8 mouse cellular contexts compared by ENCODE assay signal in genomic region chr4:143258517-143258916, GRCm38 (mm10). TPM values are rescaled to one million over a fixed set of nuclear protein-coding genes. Genes with fewer than 3 reads are reported as not detected.
DNase-seq lines count a peak whose midpoint lies in the region; ATAC-seq and TF ChIP-seq lines count a peak whose summit lies in the region.

No protein-coding gene starts in this region.

- no peak for TF ChIP-seq POLR2A in cortical plate, adult 2 months (IDR thresholded peaks at IDR 0.05; ENCODE audit: extremely low read depth, insufficient read depth, low read length)
- TF ChIP-seq POLR2A in olfactory bulb, adult 2 months (IDR thresholded peaks at IDR 0.05; ENCODE audit: insufficient read depth, low read depth, low read length) = no peak

- H3K9me3 ChIP-seq in heart, embryonic 11.5 days (replicated peaks; ENCODE audit: control insufficient read depth, low read length) = no peaks in the 10 kb centered on the region
- H3K9me3 ChIP-seq in kidney, postnatal 0 days (replicated peaks; ENCODE audit: low read length) = no peaks in the 10 kb centered on the region
- no peaks in the 10 kb centered on the region for H3K9me3 ChIP-seq in lung, embryonic 16.5 days (ENCODE audit: control insufficient read depth, low read length)

- ATAC-seq in heart, embryonic 11.5 days (replicated peaks; ENCODE audit: insufficient number of reproducible peaks, low FRiP score, low TSS enrichment) = no peak
- peak; percentile 41 for ATAC-seq in kidney, postnatal 0 days (replicated peaks; ENCODE audit: low FRiP score, low read depth)
- ATAC-seq in lung, embryonic 16.5 days (ENCODE audit: low read depth) = peak; percentile 49; the same call in 1 of the 2 replicates

- WGBS in heart, embryonic 11.5 days (ENCODE audit: insufficient replicate concordance) = 30% methylated on average over 19 of the region's 19 CpGs
- WGBS in kidney, postnatal 0 days = 37% methylated on average over 19 of the region's 19 CpGs
- WGBS in lung, embryonic 16.5 days = 35% methylated on average over 19 of the region's 19 CpGs
- 39% methylated on average over 19 of the region's 19 CpGs for WGBS in olfactory bulb, adult 2 months

- H3K4me2 ChIP-seq in heart, embryonic 11.5 days = peak overlapping the region; percentile 32
- peak overlapping the region; percentile 36 for H3K4me2 ChIP-seq in kidney, postnatal 0 days (ENCODE audit: low read length)
- H3K4me2 ChIP-seq in lung, embryonic 16.5 days (ENCODE audit: low read depth, low read length) = peak overlapping the region; percentile 40

- H3K9ac ChIP-seq in heart, embryonic 11.5 days (ENCODE audit: low read depth, low read length) = no peak overlapping the region
- H3K9ac ChIP-seq in kidney, postnatal 0 days (ENCODE audit: low read depth, low read length) = 0 out of 2 replicates have a peak overlapping the region, but pooled peaks have one; percentile 5
- H3K9ac ChIP-seq in lung, embryonic 16.5 days (ENCODE audit: low read length) = no peak overlapping the region

- no peaks in the 10 kb centered on the region for H3K4me1 ChIP-seq in cortical plate, adult 2 months (ENCODE audit: control insufficient read depth, insufficient read depth, low read length)
- peaks cover 4% of the 10 kb centered on the region; the same call in 1 of the 2 replicates for H3K4me1 ChIP-seq in heart, embryonic 11.5 days (ENCODE audit: control insufficient read depth, insufficient read depth, low read length)
- 0 out of 2 replicates have a peak, but pooled peaks cover 3% of the 10 kb centered on the region for H3K4me1 ChIP-seq in kidney, postnatal 0 days (replicated peaks; ENCODE audit: insufficient read depth, low read length)
- 0 out of 2 replicates have a peak, but pooled peaks cover 3% of the 10 kb centered on the region for H3K4me1 ChIP-seq in lung, embryonic 16.5 days (replicated peaks; ENCODE audit: control insufficient read depth, insufficient read depth, low read length)
- no peaks in the 10 kb centered on the region for H3K4me1 ChIP-seq in olfactory bulb, adult 2 months (ENCODE audit: control insufficient read depth, insufficient read depth, low read length)

- no peaks in the 10 kb centered on the region for H3K36me3 ChIP-seq in heart, embryonic 11.5 days (ENCODE audit: control insufficient read depth, insufficient read depth, low read length)
- no peaks in the 10 kb centered on the region for H3K36me3 ChIP-seq in kidney, postnatal 0 days (ENCODE audit: insufficient read depth, low read length)
- no peaks in the 10 kb centered on the region for H3K36me3 ChIP-seq in lung, embryonic 16.5 days (ENCODE audit: control insufficient read depth, insufficient read depth, low read length)

- no peak overlapping the region for H3K27ac ChIP-seq in cortical plate, adult 2 months (ENCODE audit: insufficient read depth, low read length)
- no peak overlapping the region for H3K27ac ChIP-seq in heart, embryonic 11.5 days (ENCODE audit: low read depth, low read length)
- no peak overlapping the region for H3K27ac ChIP-seq in kidney, postnatal 0 days
- no peak overlapping the region for H3K27ac ChIP-seq in lung, embryonic 16.5 days (ENCODE audit: low read length)
- H3K27ac ChIP-seq in olfactory bulb, adult 2 months (ENCODE audit: insufficient read depth, low read depth, low read length) = no peak overlapping the region

- peak; percentile 24; the same call in 1 of the 2 replicates for TF ChIP-seq CTCF in cortical plate, adult 2 months (IDR thresholded peaks at IDR 0.05; ENCODE audit: extremely low read depth, insufficient read depth, low read length)
- TF ChIP-seq CTCF in kidney, postnatal 0 days (IDR thresholded peaks at IDR 0.05; ENCODE audit: low read depth) = peak; percentile 81
- TF ChIP-seq CTCF in olfactory bulb, adult 2 months (IDR thresholded peaks at IDR 0.05; ENCODE audit: insufficient read depth, low read depth, low read length) = peak; percentile 47; the same call in 1 of the 2 replicates

- no peaks in the 10 kb centered on the region for H3K27me3 ChIP-seq in heart, embryonic 11.5 days (ENCODE audit: control insufficient read depth, insufficient read depth, low read length)
- no peaks in the 10 kb centered on the region for H3K27me3 ChIP-seq in kidney, postnatal 0 days (ENCODE audit: insufficient read depth, low read length)
- H3K27me3 ChIP-seq in lung, embryonic 16.5 days (ENCODE audit: control insufficient read depth, insufficient read depth, low read depth, low read length) = no peaks in the 10 kb centered on the region

- DNase-seq in right cerebral cortex, postnatal 14 days = peak; percentile 72
- no peak for DNase-seq in right cerebral cortex, adult 18-20 months
- DNase-seq in kidney, postnatal 0 days (ENCODE audit: low spot score) = peak; percentile 67
- DNase-seq in urinary bladder, postnatal 4 days (ENCODE audit: low spot score in 2 of 2) = peak; percentile 40 to 80

- H3K4me3 ChIP-seq in cortical plate, adult 2 months (ENCODE audit: insufficient read depth, low read length) = no peak overlapping the region
- H3K4me3 ChIP-seq in heart, embryonic 11.5 days (ENCODE audit: low read depth, low read length) = no peak overlapping the region
- no peak overlapping the region for H3K4me3 ChIP-seq in kidney, postnatal 0 days (replicated peaks; ENCODE audit: low read depth, low read length)
- H3K4me3 ChIP-seq in lung, embryonic 16.5 days (ENCODE audit: low read length) = no peak overlapping the region
- no peak overlapping the region for H3K4me3 ChIP-seq in olfactory bulb, adult 2 months (ENCODE audit: insufficient read depth, low read depth, low read length)

RNA-seq across cellular contexts. Expression of gene Pdpn, which starts 40.8 kb away (rescaled TPM):
- 11.8 and 11.9 TPM in 2 replicates for polyA plus RNA-seq in cortical plate, adult 2 months (2012; rRNA removed)
- 28.4 and 29.1 TPM in 2 replicates for polyA plus RNA-seq in heart, embryonic 11.5 days (2014; fragmentation: Nextera tagmentation; extraction: Ambion mirVana)
- 49.4 and 49.9 TPM in 2 replicates for polyA plus RNA-seq in kidney, postnatal 0 days (2015; fragmentation: Nextera tagmentation; extraction: Ambion mirVana)
- polyA plus RNA-seq in lung, embryonic 16.5 days (2015; fragmentation: Nextera tagmentation; extraction: Ambion mirVana) = 58.2 and 67.6 TPM in 2 replicates
- not detected in 2 replicates for polyA plus RNA-seq in olfactory bulb, adult 2 months (2012; ENCODE audit: insufficient read depth, insufficient read length, low replicate concordance, missing spikeins)

RNA-seq across cellular contexts. Expression of gene Prdm2, which starts 45.7 kb away (rescaled TPM):
- polyA plus RNA-seq in cortical plate, adult 2 months (2012; rRNA removed) = 17.2 and 18.4 TPM in 2 replicates
- polyA plus RNA-seq in heart, embryonic 11.5 days (2014; fragmentation: Nextera tagmentation; extraction: Ambion mirVana) = 8.1 and 11.0 TPM in 2 replicates
- 8.0 and 8.6 TPM in 2 replicates for polyA plus RNA-seq in kidney, postnatal 0 days (2015; fragmentation: Nextera tagmentation; extraction: Ambion mirVana)
- 10.2 and 11.0 TPM in 2 replicates for polyA plus RNA-seq in lung, embryonic 16.5 days (2015; fragmentation: Nextera tagmentation; extraction: Ambion mirVana)
- 212 TPM in 1 of 2 replicates, not detected in the other for polyA plus RNA-seq in olfactory bulb, adult 2 months (2012; ENCODE audit: insufficient read depth, insufficient read length, low replicate concordance, missing spikeins)

Comparison
In these comparisons a context has a peak if more than half of its experiments do, and no peak if none do; other contexts are left out.
1. CTCF ChIP-seq: peak in every context shown above with its lines; median percentile 81 in kidney, postnatal 0 days; 47 in olfactory bulb, adult 2 months; 24 in cortical plate, adult 2 months.
2. RNA of gene Pdpn, which starts 40.8 kb away (polyA plus RNA-seq): 58.2 to 67.6 TPM in lung, embryonic 16.5 days, 49.4 to 49.9 TPM in kidney, postnatal 0 days, 28.4 to 29.1 TPM in heart, embryonic 11.5 days and 11.8 to 11.9 TPM in cortical plate, adult 2 months; not detected in olfactory bulb, adult 2 months; every median in the first group is over 10 times any median in the second.
3. Peak in every context shown above with its lines, with median percentiles within 50 percentile points of each other: H3K4me2 ChIP-seq.